Mouse (Mus musculus): Measurements from ENCODE around the gene Ehbp1. TPM values are rescaled to one million over a fixed set of nuclear protein-coding genes. Genes with fewer than 3 reads are reported as not detected.

The Ehbp1 gene
- polyA plus RNA-seq, 1 experiment from 2014 or later, result 18.8 TPM

- H3K4me3 ChIP-seq, result no peak overlapping the region; the same call in 1 of the 2 replicates
- peaks cover 80% of the 10 kb centered on the region for H3K27me3 ChIP-seq
- 1% methylated on average over 31 of the region's 31 CpGs for WGBS
- no peak overlapping the region for H3K27ac ChIP-seq (replicated peaks)
- H3K4me2 ChIP-seq, result peak overlapping the region; percentile 57
- ATAC-seq (ENCODE audit: low FRiP score, low read depth), result no peak
- peaks cover 18% of the 10 kb centered on the region for H3K4me1 ChIP-seq (replicated peaks)
- no peaks in the 10 kb centered on the region for H3K9me3 ChIP-seq
- H3K36me3 ChIP-seq, result no peaks in the 10 kb centered on the region
- H3K9ac ChIP-seq, result no peak overlapping the region
Observed at GRCm38 (mm10) chr11:22003341-22003981, 338.6 kb downstream of the Ehbp1 start.

GRCm38 (mm10) chr11:22002783-22003340 is 339.2 kb downstream of the Ehbp1 start, which contains the start of gene Otx1:
Gene Otx1 (minus strand): TSS chr11:22002897.
- H3K27ac ChIP-seq (replicated peaks), result no peak within 1 kb of the TSS
- peaks cover 18% of the 10 kb centered on the region for H3K4me1 ChIP-seq (replicated peaks)
- H3K4me2 ChIP-seq, result peak within 1 kb of the TSS; percentile 57
- H3K27me3 ChIP-seq, result peaks cover 80% of the 10 kb centered on the region
- ATAC-seq (ENCODE audit: low FRiP score, low read depth), result no peak
- peak within 1 kb of the TSS; percentile 37 for H3K4me3 ChIP-seq
- no peaks in the 10 kb centered on the region for H3K36me3 ChIP-seq
- no peaks in the 10 kb centered on the region for H3K9me3 ChIP-seq
- H3K9ac ChIP-seq, result peak within 1 kb of the TSS; percentile 8; the same call in 1 of the 2 replicates
- under 1% methylated on average over 34 of the region's 34 CpGs for WGBS

GRCm38 (mm10) chr11:22002062-22002782 is 339.9 kb downstream of the Ehbp1 start:
- ATAC-seq (ENCODE audit: low FRiP score, low read depth), result no peak
- under 1% methylated on average over 34 of the region's 34 CpGs for WGBS
- H3K4me2 ChIP-seq, result peak overlapping the region; percentile 57
- no peaks in the 10 kb centered on the region for H3K36me3 ChIP-seq
- peak overlapping the region; percentile 37 for H3K4me3 ChIP-seq
- H3K27ac ChIP-seq (replicated peaks), result no peak overlapping the region
- H3K9ac ChIP-seq, result peak overlapping the region; percentile 8; the same call in 1 of the 2 replicates
- peaks cover 18% of the 10 kb centered on the region for H3K4me1 ChIP-seq (replicated peaks)
- H3K9me3 ChIP-seq, result no peaks in the 10 kb centered on the region
- peaks cover 74% of the 10 kb centered on the region for H3K27me3 ChIP-seq

GRCm38 (mm10) chr11:22001321-22002061 is 340.6 kb downstream of the Ehbp1 start:
- Histone ChIP-seq H3K4me3 (peak overlapping the region; percentile 37), H3K4me1 (replicated peaks) (peaks cover 23% of the 10 kb centered on the region), H3K27me3 (peaks cover 68% of the 10 kb centered on the region), H3K27ac (replicated peaks) (no peak overlapping the region), H3K9ac (peak overlapping the region; percentile 8; the same call in 1 of the 2 replicates), H3K36me3 (no peaks in the 10 kb centered on the region), H3K9me3 (no peaks in the 10 kb centered on the region), H3K4me2 (peak overlapping the region; percentile 57)
- WGBS, result 2% methylated on average over 36 of the region's 59 CpGs
- ATAC-seq (ENCODE audit: low FRiP score, low read depth), result peak; percentile 67

DNA sequence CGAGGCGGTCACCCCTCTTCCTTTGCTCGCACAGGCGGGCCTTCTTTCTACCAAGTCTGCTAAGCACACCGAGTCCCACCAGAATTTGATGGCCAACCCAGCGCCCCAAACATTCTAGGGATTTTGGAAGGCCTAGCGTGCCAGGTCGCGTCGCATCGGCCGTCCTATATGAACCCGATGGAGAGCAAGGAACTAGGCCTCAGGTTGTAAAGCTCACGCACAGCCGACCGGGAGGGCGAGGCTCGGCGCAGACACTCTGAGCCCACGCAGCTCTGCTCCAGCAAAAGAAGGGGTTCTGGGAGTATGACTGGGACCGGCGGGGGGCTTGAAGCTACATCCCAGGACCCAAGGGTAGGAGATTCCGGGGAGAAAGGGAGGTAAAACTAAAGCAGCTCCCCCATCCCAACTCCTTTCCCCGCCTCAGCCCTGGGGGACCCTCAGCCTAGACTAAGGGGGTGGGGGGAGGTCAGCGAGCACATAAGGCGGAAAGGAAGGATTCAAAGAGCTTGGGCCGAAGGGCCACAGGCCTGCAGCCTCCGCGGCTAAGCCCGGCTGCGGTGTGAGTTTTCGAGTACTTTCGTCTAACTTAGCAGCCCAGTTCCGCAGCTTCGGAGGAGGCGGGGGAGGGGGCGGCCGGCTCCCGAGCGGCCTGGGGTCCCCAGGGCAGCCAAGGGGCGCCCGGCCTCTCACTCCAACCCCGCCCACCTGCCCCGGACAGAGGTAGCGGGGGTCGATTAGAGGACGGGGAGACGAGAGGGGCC is 341.6 kb downstream of the Ehbp1 start:
- H3K9ac ChIP-seq, result no peak overlapping the region
- no peak overlapping the region for H3K27ac ChIP-seq (replicated peaks)
- 2% methylated on average over 47 of the region's 48 CpGs for WGBS
- H3K9me3 ChIP-seq, result no peaks in the 10 kb centered on the region
- ATAC-seq (ENCODE audit: low FRiP score, low read depth), result no peak
- H3K4me3 ChIP-seq, result peak overlapping the region; percentile 37
- H3K4me2 ChIP-seq, result peak overlapping the region; percentile 57
- H3K36me3 ChIP-seq, result no peaks in the 10 kb centered on the region
- peaks cover 27% of the 10 kb centered on the region for H3K4me1 ChIP-seq (replicated peaks)
- H3K27me3 ChIP-seq, result peaks cover 60% of the 10 kb centered on the region

- 6% methylated on average over 31 of the region's 31 CpGs for WGBS
- no peak overlapping the region for H3K4me2 ChIP-seq
- no peak overlapping the region; the same call in 1 of the 2 replicates for H3K4me3 ChIP-seq
- no peaks in the 10 kb centered on the region for H3K9me3 ChIP-seq
- peaks cover 27% of the 10 kb centered on the region for H3K4me1 ChIP-seq (replicated peaks)
- no peak overlapping the region for H3K27ac ChIP-seq (replicated peaks)
- no peak overlapping the region for H3K9ac ChIP-seq
- H3K27me3 ChIP-seq, result peaks cover 55% of the 10 kb centered on the region
- ATAC-seq (ENCODE audit: low FRiP score, low read depth), result no peak
- no peaks in the 10 kb centered on the region for H3K36me3 ChIP-seq
Observed at GRCm38 (mm10) chr11:21999396-22000315, 342.4 kb downstream of the Ehbp1 start.

DNA sequence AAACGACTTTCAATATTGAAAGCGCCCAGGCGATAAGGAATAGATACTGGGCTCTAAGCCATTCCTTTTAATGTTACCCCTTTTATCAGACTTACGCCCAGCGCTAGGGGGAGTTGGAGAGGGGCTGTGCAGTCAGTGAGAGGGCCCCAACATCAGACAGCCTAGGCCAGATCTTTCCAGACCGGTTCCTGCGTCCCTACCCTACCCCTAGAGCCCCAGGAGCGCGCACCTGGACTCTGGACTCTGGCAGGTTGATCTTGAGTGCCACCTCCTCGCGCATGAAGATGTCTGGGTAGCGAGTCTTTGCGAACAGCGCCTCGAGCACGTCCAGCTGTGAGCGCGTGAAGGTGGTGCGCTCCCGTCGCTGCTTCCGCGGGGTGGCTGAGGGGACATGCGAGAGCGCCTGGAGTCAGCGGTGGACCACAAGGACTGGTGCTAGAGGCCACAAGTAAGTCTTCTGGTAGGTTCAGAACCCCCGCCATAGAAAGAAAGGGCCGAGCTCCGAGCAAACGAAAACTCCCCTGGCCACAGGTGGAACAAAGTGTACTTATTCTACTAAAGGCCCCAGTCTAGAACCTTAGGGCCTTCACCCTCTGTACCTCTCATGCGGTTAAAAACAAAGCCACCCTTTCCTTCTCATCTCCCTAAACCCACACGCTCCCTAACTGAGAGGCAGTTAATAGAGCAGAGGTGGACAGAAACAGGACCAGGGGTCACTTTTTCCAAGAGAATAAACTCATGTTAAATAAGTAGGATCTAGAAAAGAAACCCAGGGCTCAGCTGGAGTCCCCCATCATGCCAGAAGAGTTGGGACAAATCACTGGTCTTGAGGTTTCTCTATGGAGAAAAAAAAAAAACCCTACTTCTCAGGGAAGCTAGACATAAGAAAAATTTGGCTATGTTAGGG is 343.7 kb downstream of the Ehbp1 start:
- Histone ChIP-seq H3K36me3 (no peaks in the 10 kb centered on the region), H3K27me3 (peaks cover 50% of the 10 kb centered on the region), H3K4me2 (no peak overlapping the region), H3K27ac (replicated peaks) (no peak overlapping the region), H3K9me3 (no peaks in the 10 kb centered on the region), H3K4me1 (replicated peaks) (peaks cover 27% of the 10 kb centered on the region), H3K4me3 (no peak overlapping the region), H3K9ac (no peak overlapping the region)
- 6% methylated on average over 32 of the region's 32 CpGs for WGBS
- no peak for ATAC-seq (ENCODE audit: low FRiP score, low read depth)

DNA sequence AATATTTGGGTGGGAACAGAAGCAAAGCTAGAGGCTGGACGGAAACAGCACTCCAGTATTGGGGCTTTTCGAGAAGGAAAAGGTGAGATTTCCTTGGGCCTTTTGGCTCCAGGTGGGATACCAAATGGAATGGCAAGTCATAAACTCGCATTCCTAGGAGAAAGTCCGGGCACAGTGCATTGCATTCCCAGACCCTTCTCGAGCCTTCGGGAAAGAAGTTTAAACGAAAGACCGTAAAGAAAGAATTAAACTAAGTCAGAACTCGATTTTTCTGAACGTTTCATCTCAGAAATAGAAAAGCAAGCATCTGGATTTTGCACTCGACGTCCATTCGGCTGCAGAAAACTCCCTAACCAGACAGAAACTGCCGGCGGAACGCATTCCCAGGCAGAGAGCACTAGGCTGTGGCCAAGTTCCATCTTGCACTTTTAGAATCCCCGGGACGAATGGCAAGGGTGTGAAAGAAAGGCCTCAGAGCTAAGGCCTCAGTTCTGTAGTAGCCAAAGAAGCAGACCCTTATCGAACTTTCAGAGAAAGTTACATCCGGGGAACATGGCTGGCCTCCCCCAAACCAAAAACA is 344.4 kb downstream of the Ehbp1 start:
- H3K9ac ChIP-seq, result no peak overlapping the region
- peaks cover 49% of the 10 kb centered on the region for H3K27me3 ChIP-seq
- ATAC-seq (ENCODE audit: low FRiP score, low read depth), result no peak
- peaks cover 29% of the 10 kb centered on the region for H3K4me1 ChIP-seq (replicated peaks)
- H3K36me3 ChIP-seq, result no peaks in the 10 kb centered on the region
- no peak overlapping the region for H3K4me2 ChIP-seq
- no peaks in the 10 kb centered on the region for H3K9me3 ChIP-seq
- H3K4me3 ChIP-seq, result no peak overlapping the region
- no peak overlapping the region for H3K27ac ChIP-seq (replicated peaks)
- WGBS, result 2% methylated on average over 20 of the region's 20 CpGs

DNA sequence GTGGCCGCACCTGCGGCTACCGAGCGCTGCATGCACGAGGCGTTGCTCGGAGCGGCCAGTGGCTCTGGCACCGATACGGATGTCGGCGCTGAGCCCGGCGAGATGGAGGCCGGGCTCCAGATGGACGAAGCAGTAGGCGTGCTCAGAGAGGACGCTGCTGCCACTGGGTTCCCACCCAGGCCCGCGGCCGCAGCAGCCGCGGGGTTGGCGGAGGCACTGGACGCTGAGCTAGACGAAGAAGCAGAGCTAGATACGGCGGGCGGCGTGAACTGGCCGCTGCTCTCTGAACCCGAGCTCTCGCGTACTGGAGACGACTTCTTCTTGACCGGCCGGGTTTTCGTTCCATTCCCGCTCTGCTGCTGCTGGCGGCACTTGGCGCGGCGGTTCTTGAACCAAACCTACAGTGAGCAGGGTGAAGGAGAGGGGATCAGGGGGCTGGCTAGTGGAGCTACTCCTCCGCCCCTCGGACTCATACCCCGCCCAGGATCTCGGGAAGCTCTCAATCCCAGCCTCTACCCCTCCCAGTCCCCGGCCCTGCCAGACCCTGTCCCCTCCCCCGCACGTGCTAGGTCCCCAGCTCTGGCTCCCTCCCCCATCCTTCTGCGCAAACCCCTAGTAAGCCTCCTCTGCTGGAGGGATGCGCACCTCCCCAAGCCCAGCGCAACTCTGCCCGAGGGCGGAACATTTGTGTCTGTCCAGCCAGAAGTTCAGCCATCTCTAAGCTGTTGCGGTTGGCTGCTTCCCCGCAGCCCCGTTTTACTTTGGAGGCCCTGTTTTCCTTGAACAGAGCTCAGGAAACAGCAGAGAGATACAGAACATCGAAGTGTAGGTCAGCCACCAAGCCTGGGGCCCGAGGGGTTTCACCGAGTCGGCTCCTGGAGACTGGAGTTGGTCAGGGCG is 345.2 kb downstream of the Ehbp1 start:
- peak overlapping the region; percentile 48 for H3K4me2 ChIP-seq
- H3K4me3 ChIP-seq, result peak overlapping the region; percentile 17
- H3K27ac ChIP-seq (replicated peaks), result no peak overlapping the region
- H3K9ac ChIP-seq, result no peak overlapping the region
- H3K4me1 ChIP-seq (replicated peaks), result peaks cover 27% of the 10 kb centered on the region
- peak; percentile 38 for ATAC-seq (ENCODE audit: low FRiP score, low read depth)
- peaks cover 48% of the 10 kb centered on the region for H3K27me3 ChIP-seq
- no peaks in the 10 kb centered on the region for H3K9me3 ChIP-seq
- under 1% methylated on average over 63 of the region's 63 CpGs for WGBS
- no peaks in the 10 kb centered on the region for H3K36me3 ChIP-seq

Data from hindbrain, embryonic 15.5 days (tissue).